Mouse (Mus musculus) testis, postnatal 14 days (tissue): ENCODE results near the gene Efhd2.

Source experiments
- DNase-seq: peaks from one replicate; pipeline ENCODE4 v3.0.0; 2021; ENCODE audit warnings: low spot score

Efhd2 gene

GRCm38 (mm10) chr4:141874601-141875460 is at the start of gene Efhd2:
Gene Efhd2 (minus strand): TSS chr4:141874920.
- DNase-seq = peak; percentile 66

- peak; percentile 83 for DNase-seq
These were observed 49.2 kb upstream of the Efhd2 start for GRCm38 (mm10) chr4:141923961-141924360.

DNA sequence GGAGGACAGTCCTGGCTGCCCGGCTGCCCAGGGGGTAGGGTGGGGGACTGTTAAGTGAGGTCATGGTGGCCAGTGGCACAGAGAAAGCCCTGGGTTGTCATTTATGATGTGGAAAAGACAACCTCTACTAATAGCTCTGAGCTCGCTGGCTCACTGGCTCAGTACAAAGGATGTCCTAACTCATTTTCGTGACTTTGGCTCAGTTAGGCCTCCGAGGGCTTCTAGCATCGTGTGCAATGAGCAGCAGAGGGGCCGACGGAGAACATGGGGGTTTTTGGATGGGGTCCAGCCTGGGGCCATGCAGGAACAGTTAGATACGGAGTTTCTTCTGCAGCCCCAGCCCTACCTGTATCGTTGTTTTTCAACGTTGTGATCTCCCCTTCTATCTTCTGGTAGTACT is 45.7 kb upstream of the Efhd2 start:
- no peak for DNase-seq

DNA sequence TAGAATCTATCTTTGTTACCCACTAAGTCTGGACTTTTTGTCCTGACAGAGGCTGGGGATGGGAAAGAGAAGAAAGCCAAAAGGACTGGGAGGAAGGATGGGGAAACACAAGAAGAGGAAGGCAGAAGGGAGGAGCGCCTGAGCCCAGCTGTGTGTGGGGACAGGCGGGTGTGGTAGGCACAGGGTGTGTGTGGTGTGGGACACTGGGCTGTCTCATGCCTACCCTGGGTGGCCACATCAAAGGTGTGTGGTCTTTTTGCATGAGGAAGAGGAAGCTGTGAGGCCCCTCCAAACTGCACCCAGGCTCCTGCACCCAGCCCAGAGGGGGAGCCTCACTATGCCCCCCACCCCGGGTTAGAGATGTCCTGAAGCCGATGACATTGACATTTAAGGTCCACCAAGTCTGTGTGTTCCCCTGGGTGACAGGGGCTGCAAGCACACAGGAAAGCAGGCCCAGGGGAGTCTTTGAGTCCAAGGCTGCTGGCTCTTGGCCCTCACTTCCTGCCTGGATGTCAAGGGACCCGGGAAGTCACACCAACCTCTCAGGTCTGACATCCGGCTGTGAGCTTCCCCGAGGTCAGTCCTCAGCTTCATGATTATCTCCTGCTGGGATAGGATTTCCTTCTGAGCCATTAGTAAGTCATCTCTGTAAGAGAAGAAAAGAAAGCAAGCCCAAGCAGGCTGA is 43.2 kb upstream of the Efhd2 start:
- no peak for DNase-seq

DNA sequence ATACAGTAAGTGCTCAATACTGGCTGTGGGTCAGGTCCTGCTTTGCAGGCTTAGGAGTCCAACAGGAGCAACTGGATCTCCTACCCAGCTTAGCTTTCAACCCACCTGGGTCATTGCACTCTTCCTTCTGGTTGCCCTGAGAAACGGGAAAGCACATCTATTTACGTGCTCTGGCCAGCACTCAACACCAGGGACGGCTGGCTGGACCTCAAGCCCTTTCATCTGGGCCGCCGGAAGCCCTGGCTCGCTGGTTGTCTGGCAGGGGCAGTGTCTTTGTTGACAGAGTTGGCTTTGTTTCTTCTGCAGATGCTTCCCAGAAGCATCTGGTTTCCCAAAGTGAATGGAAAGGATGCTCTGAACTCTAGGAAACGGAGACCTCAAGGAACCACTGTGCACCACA is 39.3 kb upstream of the Efhd2 start:
- DNase-seq = peak; percentile 29

- no peak for DNase-seq
These were observed 38.7 kb upstream of the Efhd2 start for GRCm38 (mm10) chr4:141913201-141913993.

- DNase-seq = no peak
These were observed 30.0 kb upstream of the Efhd2 start for GRCm38 (mm10) chr4:141904710-141905109.

GRCm38 (mm10) chr4:141902479-141902858 is 27.7 kb upstream of the Efhd2 start:
- DNase-seq = no peak

DNA sequence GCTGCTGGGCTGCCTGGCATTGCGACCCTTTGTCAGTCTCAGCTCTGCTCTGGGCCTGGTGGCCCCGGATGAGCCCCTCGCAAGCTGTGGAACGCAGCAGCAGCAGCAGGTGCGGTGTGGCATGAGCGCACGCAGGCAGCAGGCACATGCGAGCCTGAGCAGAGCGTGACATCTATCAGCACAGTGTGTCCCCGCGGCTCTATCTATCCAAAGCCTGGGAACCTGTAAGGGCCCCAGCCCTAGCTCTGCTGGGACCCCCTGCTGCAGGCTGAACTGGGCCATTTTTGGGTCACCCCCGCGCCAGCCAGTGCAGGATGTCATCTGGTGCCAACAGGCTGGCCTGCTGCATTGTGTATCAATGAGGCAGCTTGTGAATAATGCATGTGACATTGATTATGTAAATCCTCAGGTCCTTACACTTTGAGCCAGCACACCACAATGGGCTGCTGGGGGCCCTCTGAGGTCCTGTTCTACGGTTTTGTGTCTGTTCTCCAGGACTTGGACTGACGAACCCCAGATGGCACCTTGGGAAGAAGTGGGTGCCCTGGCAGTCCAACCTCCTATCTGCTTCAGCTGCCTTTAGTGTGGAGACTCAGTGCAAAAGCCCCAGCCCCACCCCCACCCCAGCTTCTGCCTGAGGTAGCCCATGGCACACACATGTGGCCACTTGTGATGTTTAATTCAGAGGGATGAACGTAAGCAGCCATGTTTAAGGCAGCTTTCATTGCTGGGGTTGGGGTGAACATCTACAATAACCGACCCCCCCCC is 27.2 kb upstream of the Efhd2 start:
- DNase-seq = no peak

DNA sequence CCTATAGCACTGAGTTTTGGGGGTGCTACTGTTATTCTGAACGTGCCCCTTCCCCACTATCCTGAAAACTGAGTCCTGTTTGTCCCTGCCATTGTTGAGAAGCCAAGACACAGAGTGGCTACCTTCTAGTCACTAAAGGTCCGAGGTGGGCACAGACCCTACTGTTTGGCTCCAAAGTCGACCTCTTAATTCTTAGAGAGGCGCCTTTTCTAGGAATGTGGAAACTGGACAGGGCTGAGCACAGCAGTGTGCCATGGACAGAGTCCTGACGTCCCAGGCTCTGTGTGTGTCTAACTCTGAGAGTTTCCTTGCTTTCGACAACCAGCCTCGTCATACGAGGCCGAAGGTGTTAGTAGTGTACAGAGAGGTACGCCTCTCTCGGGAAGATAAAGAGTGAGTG is 25.7 kb upstream of the Efhd2 start:
- no peak for DNase-seq

- no peak for DNase-seq
These were observed 25.2 kb upstream of the Efhd2 start for GRCm38 (mm10) chr4:141899936-141900335.

DNA sequence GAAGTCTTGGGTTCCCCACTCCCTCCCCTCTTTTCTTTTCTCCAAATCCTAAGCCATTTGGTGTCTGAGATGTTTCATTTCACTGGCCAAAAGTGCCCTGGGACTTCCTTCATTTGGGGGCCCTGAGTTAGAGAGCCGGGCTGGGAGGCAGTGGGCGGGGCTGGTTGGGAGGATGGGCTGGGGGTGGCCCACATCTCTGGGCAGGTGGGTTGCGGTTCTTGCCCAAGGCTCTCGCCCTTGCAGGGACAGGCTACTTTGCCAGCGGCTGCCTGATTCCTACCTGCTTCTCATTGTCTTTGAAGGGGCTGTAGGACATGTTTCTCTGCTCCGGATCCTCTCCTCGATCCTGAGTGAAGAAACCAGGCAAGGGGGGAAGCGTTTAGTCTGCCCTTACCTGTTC is 24.2 kb upstream of the Efhd2 start:
- DNase-seq = no peak

DNA sequence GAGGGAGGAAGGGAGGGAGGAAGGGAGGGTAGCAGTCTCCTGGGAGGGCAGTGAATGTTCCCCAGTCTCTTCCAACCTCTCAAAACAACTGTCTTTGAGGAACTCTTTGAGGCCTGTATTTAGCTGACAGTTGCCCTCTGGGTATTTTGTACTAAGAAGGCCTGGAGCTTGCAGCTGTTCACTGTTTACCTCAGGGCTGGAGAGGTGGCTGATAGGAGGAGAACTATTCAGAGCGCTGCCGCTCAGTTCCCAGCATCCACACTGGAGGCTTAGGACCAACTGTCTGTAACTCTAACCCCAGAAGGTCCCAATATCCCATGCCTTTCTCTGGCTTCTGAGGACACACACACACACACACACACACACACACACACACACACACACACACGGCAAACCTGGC is 23.1 kb upstream of the Efhd2 start:
- no peak for DNase-seq

DNA sequence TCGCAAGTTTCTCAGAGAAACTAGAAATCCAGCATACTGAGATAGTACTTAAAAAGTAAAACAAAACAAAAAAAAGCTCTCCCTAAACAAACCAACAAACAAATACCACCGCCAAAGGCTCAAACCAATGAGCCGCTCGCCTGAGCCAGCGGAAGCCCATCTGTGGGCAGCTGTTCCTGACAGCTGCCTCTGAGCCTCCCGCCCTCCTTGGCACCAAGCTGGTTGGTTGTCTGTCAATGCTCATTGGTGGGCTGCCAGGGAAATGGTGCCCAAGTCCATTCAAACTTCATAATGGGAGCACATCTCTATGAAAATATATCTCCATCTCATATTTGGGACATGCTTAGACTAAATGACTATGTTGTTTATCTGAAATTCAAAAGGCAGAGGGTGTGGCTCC is 22.5 kb upstream of the Efhd2 start:
- DNase-seq = no peak

GRCm38 (mm10) chr4:141895772-141896171 is 21.1 kb upstream of the Efhd2 start:
- no peak for DNase-seq

DNA sequence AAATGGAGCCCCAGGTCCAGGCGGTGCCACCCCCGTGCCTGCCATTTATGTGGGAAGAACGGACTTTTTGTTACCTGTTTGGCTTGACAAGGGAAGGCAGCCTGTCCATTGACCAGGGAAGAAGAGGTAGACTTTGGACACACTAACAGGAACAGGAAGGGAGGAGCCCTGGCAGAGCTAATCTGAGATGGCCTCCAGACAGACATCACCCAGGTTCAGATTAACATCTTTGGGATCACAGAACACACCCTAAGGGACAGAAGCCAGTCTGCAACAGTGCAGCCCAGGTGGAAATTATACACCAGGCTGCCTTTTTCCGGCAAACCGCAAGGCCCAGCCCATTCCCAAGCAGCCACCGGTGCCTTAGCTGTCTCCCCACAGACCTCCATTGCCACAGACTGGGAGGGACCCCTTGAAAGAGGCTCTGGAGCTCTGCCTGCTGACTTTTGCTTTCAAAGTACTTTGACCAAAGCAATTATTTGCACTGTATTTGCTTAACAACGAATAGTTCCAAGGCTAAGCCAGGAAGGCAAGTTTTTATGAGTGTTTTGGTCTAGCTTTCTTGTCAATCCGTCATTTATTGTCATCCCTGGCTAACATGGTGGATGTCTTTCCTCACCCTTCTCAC is 18.6 kb upstream of the Efhd2 start:
- no peak for DNase-seq

GRCm38 (mm10) chr4:141886385-141886968 is 11.8 kb upstream of the Efhd2 start:
- DNase-seq = no peak

GRCm38 (mm10) chr4:141885451-141885850 is 10.7 kb upstream of the Efhd2 start:
- DNase-seq = no peak

GRCm38 (mm10) chr4:141882858-141883257 is 8.1 kb upstream of the Efhd2 start:
- no peak for DNase-seq

- no peak for DNase-seq
These were observed 7.2 kb upstream of the Efhd2 start for GRCm38 (mm10) chr4:141881950-141882349.

DNA sequence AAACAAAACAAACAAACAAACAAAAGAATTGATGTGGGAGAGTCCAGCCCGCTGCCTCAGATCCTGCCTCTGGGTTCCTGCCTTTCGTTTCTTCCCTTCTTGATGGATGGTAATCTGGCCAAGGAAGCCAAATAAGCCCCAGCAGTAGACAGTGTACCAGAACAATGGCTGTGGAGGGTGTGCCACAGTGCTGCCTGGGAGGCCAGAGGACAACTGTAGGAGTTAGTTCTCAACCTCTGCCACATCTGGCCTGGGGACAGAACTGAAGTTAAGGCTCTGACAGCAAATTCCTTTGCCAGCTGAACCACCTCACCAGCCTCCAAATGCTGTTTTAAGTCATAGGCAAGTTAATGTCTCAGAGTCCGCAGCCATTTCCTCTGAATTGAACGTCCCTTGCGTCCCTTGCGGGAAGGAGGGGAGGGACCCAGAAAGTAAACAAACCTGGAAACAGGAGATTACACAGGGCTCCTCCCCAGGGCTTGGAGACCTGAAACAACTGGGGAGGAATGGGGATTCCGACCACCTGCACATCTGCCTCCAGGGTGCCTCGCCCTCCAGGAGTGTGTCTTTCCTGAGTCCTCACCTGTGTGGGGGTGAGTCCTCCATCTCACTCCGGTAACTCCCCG is 6.7 kb upstream of the Efhd2 start:
- no peak for DNase-seq
